Mouse (Mus musculus) CH12.LX (cell line): Measurements from ENCODE around the gene Galnt9. TPM values are rescaled to one million over a fixed set of nuclear protein-coding genes. Genes with fewer than 3 reads are reported as not detected.

Source experiments
- DNase-seq: peaks from one replicate; pipeline ENCODE4 v3.0.0-alpha.2; 2013; ENCODE audit errors: extremely low read depth
- H3K27ac ChIP-seq: 2 replicates; pipeline ENCODE4 v1.5.1; 2012; ENCODE audit warnings: low read depth, mild to moderate bottlenecking, control low read depth, moderate library complexity; ENCODE audit not compliant: insufficient read depth
- H3K27me3 ChIP-seq: replicated peaks from 2 replicates; pipeline ENCODE3; 2012; ENCODE audit warnings: inconsistent platforms
- H3K36me3 ChIP-seq, 2 experiments: replicated peaks in 1 of 2; 2 replicates each; pipeline versions ENCODE3 to v1.6.1; 2012; ENCODE audit warnings: inconsistent platforms in 1 of 2, low read length in 1 of 2, mild to moderate bottlenecking in 1 of 2, mixed read lengths in 1 of 2, moderate library complexity in 1 of 2; ENCODE audit not compliant: control insufficient read depth in 1 of 2, insufficient read depth in 1 of 2
- H3K4me1 ChIP-seq, 2 experiments: 2 replicates each; pipeline ENCODE4 v1.6.1; 2012; ENCODE audit warnings: inconsistent platforms in 1 of 2, moderate library complexity in 1 of 2; ENCODE audit not compliant: insufficient read depth in 2 of 2, control insufficient read depth in 1 of 2
- H3K4me2 ChIP-seq: 2 replicates; pipeline ENCODE4 v1.6.1; 2012; ENCODE audit warnings: low read depth, mild to moderate bottlenecking, control low read depth; ENCODE audit not compliant: poor library complexity, insufficient read depth, severe bottlenecking
- H3K4me3 ChIP-seq, 3 experiments: fragments of 150-350 bp in 1 of 3; sonication (generic) in 1 of 3; replicated peaks in 1 of 3; 2 replicates each; pipeline versions ENCODE3 to v1.5.1; 2011 to 2012; ENCODE audit warnings: low read depth in 2 of 3, low read length in 2 of 3, mild to moderate bottlenecking in 2 of 3, moderate library complexity in 2 of 3, control low read depth in 1 of 3, improper control_type of control experiment in 1 of 3, inconsistent platforms in 1 of 3, mixed read lengths in 1 of 3; ENCODE audit not compliant: poor library complexity in 1 of 3
- H3K79me2 ChIP-seq: replicated peaks from 2 replicates; pipeline ENCODE4 v1.6.1; 2012; ENCODE audit warnings: mild to moderate bottlenecking, moderate library complexity; ENCODE audit not compliant: control insufficient read depth, poor library complexity, insufficient read depth, severe bottlenecking; ENCODE audit errors: extremely low read depth
- H3K9ac ChIP-seq: 2 replicates; pipeline ENCODE4 v1.6.1; 2012; ENCODE audit warnings: low read depth, mild to moderate bottlenecking, control low read depth, moderate library complexity; ENCODE audit not compliant: insufficient read depth
- H3K9me3 ChIP-seq: replicated peaks from 2 replicates; pipeline ENCODE3; 2012; ENCODE audit warnings: low read length, inconsistent platforms, mixed read lengths
- CHD1 ChIP-seq: IDR thresholded peaks from 2 replicates; pipeline ENCODE4 v1.6.1; 2012; ENCODE audit warnings: low read depth, low read length, improper control_type of control experiment, inconsistent platforms
- CHD2 ChIP-seq: IDR thresholded peaks from 2 replicates; pipeline ENCODE4 v1.6.1; 2011; ENCODE audit warnings: low read length, improper control_type of control experiment
- ELF1 ChIP-seq: IDR thresholded peaks from 2 replicates; pipeline ENCODE4 v1.6.1; 2014; ENCODE audit warnings: low read depth, mild to moderate bottlenecking, inconsistent platforms, low read length, improper control_type of control experiment
- ETS1 ChIP-seq: conservative IDR thresholded peaks from 2 replicates; pipeline ENCODE4 v1.6.1; 2012; ENCODE audit warnings: low read depth, mild to moderate bottlenecking, inconsistent platforms, low read length, improper control_type of control experiment, moderate library complexity
- JUND ChIP-seq: conservative IDR thresholded peaks from 2 replicates; pipeline ENCODE4 v1.6.1; 2011; ENCODE audit warnings: low read depth, low read length, improper control_type of control experiment
- KAT2A ChIP-seq: IDR thresholded peaks from 2 replicates; pipeline ENCODE4 v1.6.1; 2012; ENCODE audit warnings: low read length, improper control_type of control experiment, inconsistent platforms; ENCODE audit not compliant: insufficient replicate concordance
- MAX ChIP-seq: IDR thresholded peaks from 2 replicates; pipeline ENCODE4 v1.6.1; 2011; ENCODE audit warnings: low read length, improper control_type of control experiment
- MYC ChIP-seq: IDR thresholded peaks from 2 replicates; pipeline ENCODE4 v1.6.1; 2011; ENCODE audit warnings: low read depth, mild to moderate bottlenecking, improper control_type of control experiment, low read length
- NELFE ChIP-seq: IDR thresholded peaks from 2 replicates; pipeline ENCODE4 v1.6.1; 2011; ENCODE audit warnings: low read depth, low read length, improper control_type of control experiment
- PAX5 ChIP-seq: IDR thresholded peaks from 2 replicates; pipeline ENCODE4 v1.6.1; 2012; ENCODE audit warnings: low read length, inconsistent platforms, mixed read lengths
- TCF12 ChIP-seq: IDR thresholded peaks from 2 replicates; pipeline ENCODE4 v1.6.1; 2014; ENCODE audit warnings: low read depth, mild to moderate bottlenecking, inconsistent platforms, low read length, improper control_type of control experiment
- UBTF ChIP-seq: IDR thresholded peaks from 2 replicates; pipeline ENCODE4 v1.6.1; 2012; ENCODE audit warnings: low read depth, mild to moderate bottlenecking, inconsistent platforms, low read length, improper control_type of control experiment, moderate library complexity
- USF1 ChIP-seq: IDR thresholded peaks from 2 replicates; pipeline ENCODE4 v1.6.1; 2014; ENCODE audit warnings: low read depth, mild to moderate bottlenecking, inconsistent platforms, low read length, improper control_type of control experiment
- dilution Hi-C: fragments of 300-500 bp; cut with MboI; formaldehyde crosslinking; loops from 2 replicates; pipeline ENCODE4 v1.14.3; 2020; ENCODE audit warnings: low sequenced_read_pairs; ENCODE audit not compliant: extremely low pct_unique_long_range_greater_than_20kb, extremely low pct_ligation_motif_present
- in situ Hi-C: fragments of 300-500 bp; cut with MboI; formaldehyde crosslinking; loops from 3 replicates; pipeline ENCODE4 v1.14.3; 2019; ENCODE audit warnings: low sequenced_read_pairs, low pct_ligation_motif_present, low pct_unique_long_range_greater_than_20kb, mixed read lengths
- polyA plus RNA-seq: library from polyadenylated mRNA; unstranded; fragments of >175 nt; gene quantifications from 2 replicates; pipeline ENCODE4 v1.2.1, GENCODE M21; 2012; ENCODE audit warnings: low read depth; ENCODE audit not compliant: insufficient read length
- total RNA-seq, 2 experiments: library from RNA; depleted of rRNA; stranded (reverse); fragments of 300-350 nt in 1 of 2; fragments of >200 nt in 1 of 2; gene quantifications; 2 replicates each; pipeline ENCODE4 v1.2.3; 2012 to 2014

Galnt9 gene
- total and polyA plus RNA-seq, 3 experiments, result not detected

- no peaks in the 10 kb centered on the region; the same call in 1 of the 2 replicates for H3K79me2 ChIP-seq
- peaks cover 67 to 95% of the 10 kb centered on the region in 2 experiments for H3K36me3 ChIP-seq
- in situ Hi-C loops, result no loop called here
- no peak overlapping the region for H3K4me3 ChIP-seq
- H3K9ac ChIP-seq, result no peak overlapping the region
- H3K9me3 ChIP-seq, result no peaks in the 10 kb centered on the region
- TF ChIP-seq PAX5 (no peak), JUND (no peak), CHD1 (no peak), CHD2 (no peak), KAT2A (no peak), MYC (no peak), UBTF (no peak), ELF1 (no peak), NELFE (no peak), MAX (no peak), ETS1 (no peak), TCF12 (no peak), USF1 (no peak)
- TF ChIP-seq, all 38 proteins: peak for 0
- dilution Hi-C loops, result no loop called here
- Histone ChIP-seq H3K27me3 (no peaks in the 10 kb centered on the region), H3K27ac (no peak overlapping the region), H3K4me1 (no peaks in the 10 kb centered on the region), H3K4me2 (no peak overlapping the region)
- DNase-seq, result no peak
Measured at GRCm38 (mm10) chr5:110665486-110666121, 121.4 kb downstream of the Galnt9 start.

Other genes starting within 250 kb of the Galnt9 start
- gene P2rx2, start 201.1 kb upstream of the Galnt9 start, total RNA-seq (2012; rRNA removed), result not detected in 2 replicates
- gene P2rx2, start 201.1 kb upstream of the Galnt9 start, total RNA-seq (2014; rRNA removed), result not detected in 2 replicates
- 0.45 and 0.76 TPM in 2 replicates for gene P2rx2, start 201.1 kb upstream of the Galnt9 start, polyA plus RNA-seq
- gene Lrcol1, start 199.6 kb upstream of the Galnt9 start, total RNA-seq (2012; rRNA removed), result not detected in 2 replicates
- not detected in 2 replicates for gene Lrcol1, start 199.6 kb upstream of the Galnt9 start, total RNA-seq (2014; rRNA removed)
- not detected in 2 replicates for gene Lrcol1, start 199.6 kb upstream of the Galnt9 start, polyA plus RNA-seq
- 9.1 and 9.8 TPM in 2 replicates for gene Fbrsl1, start 95.9 kb upstream of the Galnt9 start, total RNA-seq (2012; rRNA removed)
- 3.0 and 4.1 TPM in 2 replicates for gene Fbrsl1, start 95.9 kb upstream of the Galnt9 start, total RNA-seq (2014; rRNA removed)
- 26.7 and 32.0 TPM in 2 replicates for gene Fbrsl1, start 95.9 kb upstream of the Galnt9 start, polyA plus RNA-seq
- 50.7 and 69.3 TPM in 2 replicates for gene Noc4l, start 109.1 kb downstream of the Galnt9 start, total RNA-seq (2012; rRNA removed)
- 36.7 and 42.0 TPM in 2 replicates for gene Noc4l, start 109.1 kb downstream of the Galnt9 start, total RNA-seq (2014; rRNA removed)
- gene Noc4l, start 109.1 kb downstream of the Galnt9 start, polyA plus RNA-seq, result 104 and 160 TPM in 2 replicates
- 12.3 and 16.3 TPM in 2 replicates for gene Ddx51, start 109.1 kb downstream of the Galnt9 start, total RNA-seq (2012; rRNA removed)
- 11.8 and 13.7 TPM in 2 replicates for gene Ddx51, start 109.1 kb downstream of the Galnt9 start, total RNA-seq (2014; rRNA removed)
- 38.6 and 52.2 TPM in 2 replicates for gene Ddx51, start 109.1 kb downstream of the Galnt9 start, polyA plus RNA-seq
- gene Ep400, start 226.4 kb downstream of the Galnt9 start, total RNA-seq (2012; rRNA removed), result 28.6 and 30.9 TPM in 2 replicates
- 12.1 and 13.3 TPM in 2 replicates for gene Ep400, start 226.4 kb downstream of the Galnt9 start, total RNA-seq (2014; rRNA removed)
- gene Ep400, start 226.4 kb downstream of the Galnt9 start, polyA plus RNA-seq, result 41.1 and 55.8 TPM in 2 replicates
- gene Pus1, start 236.3 kb downstream of the Galnt9 start, total RNA-seq (2012; rRNA removed), result 84.6 and 99.3 TPM in 2 replicates
- 54.4 and 59.1 TPM in 2 replicates for gene Pus1, start 236.3 kb downstream of the Galnt9 start, total RNA-seq (2014; rRNA removed)
- 72.4 and 93.1 TPM in 2 replicates for gene Pus1, start 236.3 kb downstream of the Galnt9 start, polyA plus RNA-seq